Mouse (Mus musculus) c-Kit-negative CD71-positive TER-119-positive erythroid progenitor cells, embryonic 14.5 days (primary cell): ENCODE measurements around the gene Tmem216.

Experiments
- DNase-seq: peaks from one replicate; pipeline ENCODE4 v3.0.0-alpha.2; 2013; ENCODE audit warnings: low read depth, low spot score

The Tmem216 gene

DNA sequence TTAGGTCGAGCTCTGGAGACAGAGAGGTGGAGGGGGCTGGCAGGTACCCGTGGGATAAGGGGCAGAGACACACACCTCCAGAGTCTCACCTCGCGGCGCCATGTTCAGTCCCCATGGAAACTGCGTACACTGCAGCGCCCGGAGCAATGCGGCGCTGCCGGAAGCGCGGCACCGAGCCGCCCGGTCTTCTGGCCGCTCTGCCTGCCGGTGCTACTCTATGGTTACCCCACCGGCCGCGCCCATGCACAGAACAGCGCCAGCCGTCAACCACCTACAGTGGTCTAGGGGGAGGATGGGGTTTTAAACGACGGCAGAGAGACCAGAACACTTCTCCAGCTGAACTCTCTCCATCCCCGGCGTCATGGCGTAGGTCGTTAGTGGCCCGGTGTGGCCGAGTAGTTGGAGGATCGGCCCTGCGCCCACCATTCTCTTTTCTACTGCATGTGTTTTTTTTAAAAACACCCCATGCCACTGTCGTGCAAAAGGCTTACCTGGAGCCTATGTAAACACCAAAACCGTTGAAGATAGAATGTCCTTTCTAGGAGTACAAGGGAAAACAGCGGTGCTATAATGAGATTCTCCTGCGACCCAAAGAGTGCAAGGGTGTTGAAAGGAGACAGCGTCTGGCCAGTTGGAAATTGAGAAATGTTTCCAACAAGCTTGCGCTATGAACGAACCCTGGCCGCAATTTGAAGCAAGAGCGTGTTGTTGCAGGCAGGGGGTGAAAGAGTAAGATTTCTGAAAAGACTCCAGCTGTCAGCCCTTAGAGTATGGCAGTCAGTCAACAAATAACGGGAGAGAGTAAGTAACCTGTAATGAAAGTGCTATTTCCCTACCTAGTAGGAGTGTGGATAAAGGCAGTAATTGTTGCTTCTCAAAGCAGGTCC lies at the start of gene Tmem216:
TSS of gene Tmem216 (minus strand) at position 615 of the 887 bp plus-strand sequence.
- peak; percentile 65 for DNase-seq

- peak; percentile 97 for DNase-seq
These were observed 49.4 kb upstream of the Tmem216 start, which contains the start of the genes Ddb1 and Tkfc for GRCm38 (mm10) chr19:10605293-10605900. Gene Ddb1, plus strand, starts transcription at chr19:10605327. Gene Tkfc, minus strand, starts transcription at chr19:10605654.

GRCm38 (mm10) chr19:10604534-10604933 lies 48.5 kb upstream of the Tmem216 start:
- peak; percentile 11 for DNase-seq

DNA sequence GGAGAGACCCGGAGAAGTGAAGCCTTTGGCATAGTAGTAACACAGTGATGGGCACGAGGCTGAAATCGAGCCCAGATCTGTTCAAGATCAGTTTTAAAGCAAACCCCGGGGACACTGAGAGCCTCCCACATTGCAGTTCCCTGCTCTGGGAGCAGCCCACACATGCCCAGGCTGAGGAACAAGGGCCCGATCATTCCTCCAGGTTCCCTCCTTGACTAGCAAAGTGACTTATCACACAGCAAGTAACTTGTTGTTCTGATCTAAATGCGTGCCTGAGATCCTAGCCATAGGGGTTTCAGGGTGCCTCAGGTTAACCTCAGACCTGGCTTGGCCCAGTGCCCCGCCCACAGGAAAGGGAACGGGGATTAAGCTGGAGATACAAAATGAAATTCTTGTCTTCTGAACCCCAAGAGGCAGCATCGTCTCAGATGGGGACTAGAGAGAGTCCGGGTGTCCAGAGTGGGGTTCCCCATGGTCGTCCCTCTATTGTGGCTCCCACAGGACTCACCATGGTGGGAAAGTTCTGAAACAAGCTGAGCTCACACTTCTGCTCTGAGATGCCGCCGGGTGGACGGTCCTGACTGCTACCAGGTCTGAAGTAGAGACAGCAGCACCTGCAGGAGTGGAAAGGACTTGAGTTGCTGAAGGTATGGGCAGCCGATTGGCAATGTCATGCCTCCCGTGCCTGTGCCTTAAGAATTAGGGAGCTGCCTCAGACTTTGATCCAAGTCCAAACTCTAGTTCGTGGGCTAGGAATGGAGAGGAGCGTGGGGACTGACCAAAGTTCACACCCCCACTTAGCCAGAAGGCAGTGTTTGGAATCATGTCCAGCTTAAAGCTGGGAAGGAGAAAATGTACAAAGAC lies 47.9 kb upstream of the Tmem216 start:
- no peak for DNase-seq

GRCm38 (mm10) chr19:10602787-10603186 lies 46.7 kb upstream of the Tmem216 start:
- peak; percentile 64 for DNase-seq

- DNase-seq = no peak
These were observed 46.3 kb upstream of the Tmem216 start for GRCm38 (mm10) chr19:10602247-10602769.

DNA sequence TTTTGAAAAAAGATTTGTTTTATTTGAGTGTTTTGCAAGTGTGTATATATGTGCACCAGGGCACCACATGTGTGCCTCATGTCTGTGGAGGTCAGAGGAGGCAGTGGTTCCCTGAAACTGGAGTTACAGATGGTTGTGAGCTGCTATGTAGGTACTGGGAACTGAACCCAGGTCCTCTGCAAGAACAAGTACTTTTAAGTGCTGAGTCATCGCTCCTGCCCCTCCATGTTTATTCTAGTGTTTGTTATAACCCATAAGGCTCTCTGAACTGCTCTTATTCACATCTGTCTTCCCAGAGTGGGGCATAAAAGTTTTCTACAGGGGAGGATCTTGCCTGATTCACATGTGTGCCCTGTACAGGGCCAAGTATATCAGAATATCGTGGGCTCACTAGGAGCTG lies 43.6 kb upstream of the Tmem216 start:
- DNase-seq = no peak

DNA sequence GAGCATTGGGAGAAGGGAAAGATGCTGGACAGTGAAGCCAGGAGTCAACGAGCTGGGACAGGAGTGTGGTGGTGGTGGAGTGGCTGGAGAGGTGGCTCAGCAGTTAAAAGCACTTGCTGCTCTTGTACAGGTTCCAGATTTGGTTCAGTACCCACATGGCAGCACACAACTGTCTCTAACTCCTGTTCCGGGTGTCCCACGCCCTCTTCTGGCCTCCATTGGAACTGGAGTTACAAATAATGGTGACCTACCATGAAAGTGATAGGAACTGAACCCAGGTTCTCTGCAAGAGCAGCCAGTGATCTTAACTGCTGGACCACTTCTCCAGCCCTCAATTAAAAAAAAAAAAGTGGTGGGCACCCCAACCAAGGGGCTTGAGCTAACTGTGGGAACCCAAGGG lies 42.1 kb upstream of the Tmem216 start:
- no peak for DNase-seq

GRCm38 (mm10) chr19:10591659-10592377 lies 35.8 kb upstream of the Tmem216 start:
- no peak for DNase-seq

GRCm38 (mm10) chr19:10590301-10590700 lies 34.3 kb upstream of the Tmem216 start:
- no peak for DNase-seq

DNA sequence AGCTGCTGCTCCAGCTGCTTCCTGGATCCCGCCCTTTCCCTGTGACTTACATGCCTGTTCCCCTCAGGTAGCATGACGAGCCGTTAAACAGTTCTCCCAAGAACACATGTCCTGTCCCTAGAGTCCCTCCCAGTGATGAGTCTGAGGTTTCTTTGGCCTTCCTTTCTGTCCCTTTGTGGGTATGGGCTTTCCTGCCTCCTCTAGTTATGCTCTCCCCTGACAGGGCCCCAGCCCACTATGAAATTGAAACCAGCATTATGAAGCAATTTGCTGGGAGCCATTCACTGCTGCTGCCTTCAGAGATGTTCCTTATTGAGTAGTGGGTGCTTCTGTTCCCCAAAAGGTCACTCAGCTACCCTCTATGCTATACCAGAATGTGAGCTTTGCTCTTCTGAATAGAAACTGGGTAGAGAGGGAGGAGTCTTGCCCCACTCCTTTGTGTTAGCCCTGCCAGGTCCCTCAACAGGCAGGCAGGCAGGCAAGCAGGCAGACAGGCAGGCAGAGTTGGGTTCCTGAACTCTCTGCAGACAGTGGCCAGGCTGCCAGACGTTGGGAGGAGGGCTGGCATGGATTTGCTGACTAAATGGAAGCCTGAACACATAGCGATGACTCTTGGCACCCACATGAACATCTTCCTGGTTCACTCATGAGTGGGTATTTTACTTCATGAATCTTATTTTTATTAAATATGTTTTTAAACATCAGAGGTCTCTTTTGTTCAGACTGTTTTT lies 33.3 kb upstream of the Tmem216 start:
- DNase-seq = no peak

GRCm38 (mm10) chr19:10587231-10587630 lies 31.2 kb upstream of the Tmem216 start:
- DNase-seq = no peak

- no peak for DNase-seq
These were observed 29.1 kb upstream of the Tmem216 start for GRCm38 (mm10) chr19:10585112-10585511.

- DNase-seq = no peak
These were observed 27.6 kb upstream of the Tmem216 start for GRCm38 (mm10) chr19:10583550-10584146.

DNA sequence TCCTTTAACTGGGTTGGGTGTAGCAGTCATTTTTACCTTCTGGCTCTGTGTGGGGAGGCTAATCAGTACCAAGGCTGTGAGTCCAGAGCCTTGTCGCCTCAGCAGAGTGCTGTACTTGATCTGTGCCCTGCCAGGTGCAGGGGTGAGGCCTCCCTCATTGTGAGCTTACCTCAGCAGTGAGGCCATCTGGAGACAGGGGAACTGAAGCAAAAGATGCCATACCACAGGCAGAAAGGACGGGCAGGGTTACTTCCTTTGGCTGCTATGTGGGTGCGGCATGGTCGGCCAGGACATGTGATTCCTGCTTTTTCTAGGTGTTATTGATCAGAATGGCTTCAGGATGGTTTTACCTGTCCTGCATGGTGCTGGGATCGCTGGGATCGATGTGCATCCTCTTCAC lies 25.9 kb upstream of the Tmem216 start:
- DNase-seq = no peak

- no peak for DNase-seq
These were observed 24.7 kb upstream of the Tmem216 start for GRCm38 (mm10) chr19:10580761-10581160.

- no peak for DNase-seq
These were observed 24.1 kb upstream of the Tmem216 start for GRCm38 (mm10) chr19:10580102-10580501.

GRCm38 (mm10) chr19:10576690-10577561 lies 20.9 kb upstream of the Tmem216 start, which contains the start of the genes Cyb561a3 and Tmem138:
Gene Cyb561a3, plus strand, starts transcription at chr19:10577172.
Gene Tmem138, minus strand, starts transcription at chr19:10577362.
- DNase-seq = peak; percentile 89

- DNase-seq = no peak
These were observed 13.6 kb upstream of the Tmem216 start for GRCm38 (mm10) chr19:10569627-10570026.
